Mouse (Mus musculus): ENCODE results near the gene Glrx3.

Glrx3 gene

GRCm38 (mm10) chr7:137471431-137472120 lies 34.2 kb downstream of the Glrx3 start:
- intact Hi-C loops (cut with DNase I), result loop anchor here (10.0 kb wide), 2 partner anchors 227 to 313 kb away; no protein-coding TSS in a partner anchor

GRCm38 (mm10) chr7:137472149-137472548 lies 34.7 kb downstream of the Glrx3 start:
- intact Hi-C loops (cut with DNase I), result loop anchor here (10.0 kb wide), 2 partner anchors 227 to 313 kb away; no protein-coding TSS in a partner anchor

- intact Hi-C loops (cut with DNase I), result loop anchor here (1.0 to 10.0 kb wide), 4 partner anchors 72 to 1349 kb away; no protein-coding TSS in a partner anchor
Measured at GRCm38 (mm10) chr7:137477950-137478620, 40.7 kb downstream of the Glrx3 start.

- intact Hi-C loops (cut with DNase I), result loop anchor here (1.0 to 10.0 kb wide), 4 partner anchors 72 to 1349 kb away; no protein-coding TSS in a partner anchor
Measured at GRCm38 (mm10) chr7:137478621-137478982, 41.2 kb downstream of the Glrx3 start.

GRCm38 (mm10) chr7:137480839-137481238 lies 43.4 kb downstream of the Glrx3 start:
- intact Hi-C loops (cut with DNase I), result loop anchor here (2.0 to 5.0 kb wide), 2 partner anchors 601 to 946 kb away; no protein-coding TSS in a partner anchor

- intact Hi-C loops (cut with DNase I), result loop anchor here (5.0 kb wide), 1 partner anchor 598 kb away; no protein-coding TSS in a partner anchor
Measured at GRCm38 (mm10) chr7:137483987-137484386, 46.6 kb downstream of the Glrx3 start.

- intact Hi-C loops (cut with DNase I), result no loop called here
Measured at GRCm38 (mm10) chr7:137488391-137488790, 51.0 kb downstream of the Glrx3 start.

GRCm38 (mm10) chr7:137490711-137491110 lies 53.3 kb downstream of the Glrx3 start:
- intact Hi-C loops (cut with DNase I), result no loop called here

GRCm38 (mm10) chr7:137492307-137492973 lies 55.0 kb downstream of the Glrx3 start:
- intact Hi-C loops (cut with DNase I), result no loop called here

- intact Hi-C loops (cut with DNase I), result no loop called here
Measured at GRCm38 (mm10) chr7:137498736-137499135, 61.3 kb downstream of the Glrx3 start.

- intact Hi-C loops (cut with DNase I), result no loop called here
Measured at GRCm38 (mm10) chr7:137517588-137517987, 80.2 kb downstream of the Glrx3 start.

- intact Hi-C loops (cut with DNase I), result no loop called here
Measured at GRCm38 (mm10) chr7:137518028-137518576, 80.7 kb downstream of the Glrx3 start.
